Mouse (Mus musculus) neural tube, embryonic 12.5 days (tissue): ENCODE measurements at regions not wholly inside any gene's neighbourhood (a gene's known extent, or its start where the extent isn't known, plus 50 kb on each side); places are given as distances from the start of the nearest gene placed in this dataset.

Source experiments
- ATAC-seq: fragments of 200-750 bp; cut with Nextera tagmentation; 2 replicates; pipeline ENCODE4 v1.8.0; 2017; ENCODE audit warnings: low read depth, mild to moderate bottlenecking, moderate TSS enrichment, moderate library complexity; ENCODE audit not compliant: low FRiP score
- H3K27ac ChIP-seq: fragments of 300-500 bp; sonication (generic); 2 replicates; pipeline ENCODE4 v1.5.1; 2016
- H3K27me3 ChIP-seq: fragments of 300-500 bp; sonication (generic); replicated peaks from 2 replicates; pipeline ENCODE4 v1.6.1; 2016; ENCODE audit warnings: mild to moderate bottlenecking
- H3K36me3 ChIP-seq: fragments of 300-500 bp; sonication (generic); 2 replicates; pipeline ENCODE4 v1.6.1; 2016; ENCODE audit warnings: mild to moderate bottlenecking
- H3K4me1 ChIP-seq: fragments of 300-500 bp; sonication (generic); 2 replicates; pipeline ENCODE4 v1.6.1; 2016
- H3K4me2 ChIP-seq: fragments of 300-500 bp; sonication (generic); replicated peaks from 2 replicates; pipeline ENCODE4 v1.6.1; 2016; ENCODE audit warnings: mild to moderate bottlenecking
- H3K4me3 ChIP-seq: fragments of 300-500 bp; sonication (generic); 2 replicates; pipeline ENCODE4 v1.5.1; 2016
- H3K9ac ChIP-seq: fragments of 300-500 bp; sonication (generic); 2 replicates; pipeline ENCODE4 v1.6.1; 2016; ENCODE audit warnings: mild to moderate bottlenecking
- H3K9me3 ChIP-seq: fragments of 300-500 bp; sonication (generic); 2 replicates; pipeline ENCODE4 v1.6.1; 2016; ENCODE audit warnings: mild to moderate bottlenecking
- WGBS: fragments of 180-500 bp; shearing (Covaris S2); methylation state at CpG from one replicate; pipeline ENCODE4 v1.1.7; 2016; 5-methylcytosine and 5-hydroxymethylcytosine counted together

- Histone ChIP-seq H3K9me3 (no peaks in the 10 kb centered on the region), H3K27me3 (no peaks in the 10 kb centered on the region), H3K9ac (no peak overlapping the region), H3K36me3 (no peaks in the 10 kb centered on the region), H3K4me1 (0 out of 2 replicates have a peak, but pooled peaks cover 2% of the 10 kb centered on the region), H3K27ac (no peak overlapping the region), H3K4me3 (no peak overlapping the region), H3K4me2 (no peak overlapping the region)
- 70% methylated on average over 12 of the region's 12 CpGs for WGBS
- no peak for ATAC-seq
These were observed 212.8 kb upstream of the Nfe2l3 start for GRCm38 (mm10) chr6:51219691-51220090.

GRCm38 (mm10) chr6:51220778-51221177, 211.7 kb upstream of the Nfe2l3 start:
- Histone ChIP-seq H3K4me1 (no peaks in the 10 kb centered on the region), H3K9ac (no peak overlapping the region), H3K9me3 (no peaks in the 10 kb centered on the region), H3K27ac (no peak overlapping the region), H3K4me3 (no peak overlapping the region), H3K27me3 (no peaks in the 10 kb centered on the region), H3K4me2 (no peak overlapping the region), H3K36me3 (no peaks in the 10 kb centered on the region)
- WGBS: 74% methylated on average over 4 of the region's 4 CpGs
- no peak for ATAC-seq

- no peaks in the 10 kb centered on the region for H3K4me1 ChIP-seq
- no peak overlapping the region for H3K4me2 ChIP-seq
- no peak for ATAC-seq
- 93% methylated on average over 11 of the region's 11 CpGs for WGBS
- H3K9ac ChIP-seq: no peak overlapping the region
- 0 out of 2 replicates have a peak, but pooled peaks cover under 1% of the 10 kb centered on the region for H3K9me3 ChIP-seq
- no peaks in the 10 kb centered on the region for H3K36me3 ChIP-seq
- H3K27ac ChIP-seq: no peak overlapping the region
- no peak overlapping the region for H3K4me3 ChIP-seq
- no peaks in the 10 kb centered on the region for H3K27me3 ChIP-seq
These were observed 196.3 kb upstream of the Nfe2l3 start for GRCm38 (mm10) chr6:51236077-51236740.

GRCm38 (mm10) chr6:51240039-51240438, 192.4 kb upstream of the Nfe2l3 start:
- WGBS: 83% methylated on average over 3 of the region's 3 CpGs
- H3K9me3 ChIP-seq: peaks cover 4% of the 10 kb centered on the region; the same call in 1 of the 2 replicates
- ATAC-seq: no peak
- H3K4me3 ChIP-seq: no peak overlapping the region
- no peaks in the 10 kb centered on the region for H3K27me3 ChIP-seq
- no peaks in the 10 kb centered on the region for H3K4me1 ChIP-seq
- H3K27ac ChIP-seq: no peak overlapping the region
- no peaks in the 10 kb centered on the region for H3K36me3 ChIP-seq
- no peak overlapping the region for H3K9ac ChIP-seq
- no peak overlapping the region for H3K4me2 ChIP-seq

- Histone ChIP-seq H3K27ac (no peak overlapping the region), H3K27me3 (no peaks in the 10 kb centered on the region), H3K4me1 (no peaks in the 10 kb centered on the region), H3K9ac (no peak overlapping the region), H3K9me3 (no peaks in the 10 kb centered on the region), H3K4me3 (no peak overlapping the region), H3K4me2 (no peak overlapping the region), H3K36me3 (no peaks in the 10 kb centered on the region)
- ATAC-seq: no peak
These were observed 182.2 kb upstream of the Nfe2l3 start for GRCm38 (mm10) chr6:51250233-51250632.

GRCm38 (mm10) chr6:51251432-51251831, 181.0 kb upstream of the Nfe2l3 start:
- no peak overlapping the region for H3K4me2 ChIP-seq
- 93% methylated on average over 2 of the region's 2 CpGs for WGBS
- no peaks in the 10 kb centered on the region for H3K27me3 ChIP-seq
- H3K27ac ChIP-seq: no peak overlapping the region
- H3K9ac ChIP-seq: no peak overlapping the region
- no peaks in the 10 kb centered on the region for H3K36me3 ChIP-seq
- no peak overlapping the region for H3K4me3 ChIP-seq
- no peaks in the 10 kb centered on the region for H3K4me1 ChIP-seq
- no peak for ATAC-seq
- no peaks in the 10 kb centered on the region for H3K9me3 ChIP-seq

- no peak overlapping the region for H3K9ac ChIP-seq
- no peaks in the 10 kb centered on the region for H3K27me3 ChIP-seq
- ATAC-seq: no peak
- no peaks in the 10 kb centered on the region for H3K36me3 ChIP-seq
- WGBS: 83% methylated on average over 3 of the region's 3 CpGs
- no peaks in the 10 kb centered on the region for H3K9me3 ChIP-seq
- no peak overlapping the region for H3K4me3 ChIP-seq
- no peak overlapping the region for H3K27ac ChIP-seq
- no peaks in the 10 kb centered on the region for H3K4me1 ChIP-seq
- H3K4me2 ChIP-seq: no peak overlapping the region
These were observed 179.7 kb upstream of the Nfe2l3 start for GRCm38 (mm10) chr6:51252721-51253120.

GRCm38 (mm10) chr6:51256631-51257030, 175.8 kb upstream of the Nfe2l3 start:
- Histone ChIP-seq H3K27ac (no peak overlapping the region), H3K4me3 (no peak overlapping the region), H3K9ac (no peak overlapping the region), H3K27me3 (no peaks in the 10 kb centered on the region), H3K9me3 (peaks cover 7% of the 10 kb centered on the region; the same call in 1 of the 2 replicates), H3K36me3 (no peaks in the 10 kb centered on the region), H3K4me2 (no peak overlapping the region), H3K4me1 (no peaks in the 10 kb centered on the region)
- 77% methylated on average over 4 of the region's 4 CpGs for WGBS
- ATAC-seq: no peak

GRCm38 (mm10) chr6:51257524-51257923, 174.9 kb upstream of the Nfe2l3 start:
- no peaks in the 10 kb centered on the region for H3K4me1 ChIP-seq
- no peaks in the 10 kb centered on the region for H3K36me3 ChIP-seq
- H3K27ac ChIP-seq: no peak overlapping the region
- no peaks in the 10 kb centered on the region for H3K27me3 ChIP-seq
- 90% methylated on average over 6 of the region's 6 CpGs for WGBS
- H3K9ac ChIP-seq: no peak overlapping the region
- ATAC-seq: no peak
- no peak overlapping the region for H3K4me3 ChIP-seq
- H3K9me3 ChIP-seq: peaks cover 7% of the 10 kb centered on the region; the same call in 1 of the 2 replicates
- no peak overlapping the region for H3K4me2 ChIP-seq

- Histone ChIP-seq H3K27me3 (no peaks in the 10 kb centered on the region), H3K4me1 (no peaks in the 10 kb centered on the region), H3K27ac (no peak overlapping the region), H3K36me3 (no peaks in the 10 kb centered on the region), H3K4me2 (no peak overlapping the region), H3K4me3 (no peak overlapping the region), H3K9ac (no peak overlapping the region), H3K9me3 (peaks cover 7% of the 10 kb centered on the region; the same call in 1 of the 2 replicates)
- 87% methylated on average over 2 of the region's 2 CpGs for WGBS
- ATAC-seq: no peak
These were observed 174.2 kb upstream of the Nfe2l3 start for GRCm38 (mm10) chr6:51258304-51258703.

GRCm38 (mm10) chr6:51263595-51263994, 168.9 kb upstream of the Nfe2l3 start:
- ATAC-seq: no peak
- H3K9me3 ChIP-seq: peaks cover 7% of the 10 kb centered on the region; the same call in 1 of the 2 replicates
- H3K9ac ChIP-seq: no peak overlapping the region
- H3K36me3 ChIP-seq: no peaks in the 10 kb centered on the region
- 0 out of 2 replicates have a peak, but pooled peaks cover 3% of the 10 kb centered on the region for H3K27me3 ChIP-seq
- H3K4me1 ChIP-seq: no peaks in the 10 kb centered on the region
- no peak overlapping the region for H3K27ac ChIP-seq
- H3K4me2 ChIP-seq: no peak overlapping the region
- 80% methylated on average over 4 of the region's 4 CpGs for WGBS
- H3K4me3 ChIP-seq: no peak overlapping the region

- H3K9me3 ChIP-seq: peaks cover 7% of the 10 kb centered on the region; the same call in 1 of the 2 replicates
- no peak overlapping the region for H3K9ac ChIP-seq
- no peak for ATAC-seq
- no peak overlapping the region for H3K27ac ChIP-seq
- peaks cover 8% of the 10 kb centered on the region for H3K4me1 ChIP-seq
- H3K27me3 ChIP-seq: peaks cover 11% of the 10 kb centered on the region
- no peak overlapping the region for H3K4me3 ChIP-seq
- WGBS: 72% methylated on average over 3 of the region's 3 CpGs
- H3K36me3 ChIP-seq: no peaks in the 10 kb centered on the region
- H3K4me2 ChIP-seq: no peak overlapping the region
These were observed 167.1 kb upstream of the Nfe2l3 start for GRCm38 (mm10) chr6:51265329-51265728.

GRCm38 (mm10) chr6:51266721-51267120, 165.7 kb upstream of the Nfe2l3 start:
- H3K4me1 ChIP-seq: peaks cover 10% of the 10 kb centered on the region
- no peak overlapping the region for H3K4me3 ChIP-seq
- H3K27ac ChIP-seq: no peak overlapping the region
- 81% methylated on average over 6 of the region's 6 CpGs for WGBS
- H3K9me3 ChIP-seq: no peaks in the 10 kb centered on the region
- H3K9ac ChIP-seq: no peak overlapping the region
- no peak for ATAC-seq
- no peak overlapping the region for H3K4me2 ChIP-seq
- peaks cover 11% of the 10 kb centered on the region for H3K27me3 ChIP-seq
- no peaks in the 10 kb centered on the region for H3K36me3 ChIP-seq
